Mouse (Mus musculus) ovary, postnatal 14 days (tissue): ENCODE data around the gene Ankrd45.
"Not testable (repeated sequence)": the region's sequence is repeated elsewhere in the genome, so short reads cannot be mapped to it uniquely, and the experiment has no call there.

ENCODE experiments used
- DNase-seq: peaks from one replicate; pipeline ENCODE4 v3.0.0; 2022; ENCODE audit warnings: low spot score

Gene Ankrd45

GRCm38 (mm10) chr1:161185431-161185830 is 42.9 kb downstream of the Ankrd45 start:
- DNase-seq = no peak

GRCm38 (mm10) chr1:161190253-161190910 is 47.9 kb downstream of the Ankrd45 start:
- no peak for DNase-seq

- peak; percentile 55 for DNase-seq
These were observed 53.3 kb downstream of the Ankrd45 start for GRCm38 (mm10) chr1:161195541-161196351.

GRCm38 (mm10) chr1:161196364-161196763 is 53.9 kb downstream of the Ankrd45 start:
- not testable (repeated sequence) for DNase-seq

- DNase-seq = no peak
These were observed 57.4 kb downstream of the Ankrd45 start for GRCm38 (mm10) chr1:161199856-161200255.

- no peak for DNase-seq
These were observed 72.0 kb downstream of the Ankrd45 start for GRCm38 (mm10) chr1:161214465-161214864.

GRCm38 (mm10) chr1:161219816-161220215 is 77.3 kb downstream of the Ankrd45 start:
- no peak for DNase-seq
